8 mouse cellular contexts compared by ENCODE assay signal in genomic region chr1:119051192-119051937, GRCm38 (mm10). TPM values are rescaled to one million over a fixed set of nuclear protein-coding genes. Genes with fewer than 3 reads are reported as not detected.
DNase-seq lines count a peak whose midpoint lies in the region; ATAC-seq lines count a peak whose summit lies in the region.
"Had no signal": no experiment of that assay in that cellular context is flagged by ENCODE, and none has a peak within 500 bp of the region (broad histone marks: within the 10 kb centered on the region; RNA-seq: fewer than 3 reads in every experiment).

No protein-coding gene starts in this region.

- H3K4me1 ChIP-seq in forebrain, embryonic 13.5 days: peaks cover 77% of the 10 kb centered on the region
- H3K4me1 ChIP-seq in limb, embryonic 15.5 days: peaks cover 63% of the 10 kb centered on the region
- peaks cover 25% of the 10 kb centered on the region for H3K4me1 ChIP-seq in stomach, embryonic 14.5 days (ENCODE audit: control insufficient read depth, insufficient read depth, low read length)

- ATAC-seq in forebrain, embryonic 13.5 days: no peak
- ATAC-seq in limb, embryonic 15.5 days (ENCODE audit: insufficient number of reproducible peaks, low FRiP score, low TSS enrichment, low read depth): no peak
- no peak for ATAC-seq in stomach, embryonic 14.5 days (ENCODE audit: insufficient number of reproducible peaks, insufficient read depth, low FRiP score, low read depth)

- H3K9me3 ChIP-seq in forebrain, embryonic 13.5 days (replicated peaks): no peaks in the 10 kb centered on the region
- H3K9me3 ChIP-seq in limb, embryonic 15.5 days: no peaks in the 10 kb centered on the region
- no peaks in the 10 kb centered on the region for H3K9me3 ChIP-seq in stomach, embryonic 14.5 days (ENCODE audit: control insufficient read depth, low read depth, low read length)

- WGBS in forebrain, embryonic 13.5 days: 2% methylated on average over 21 of the region's 21 CpGs
- 3% methylated on average over 21 of the region's 21 CpGs for WGBS in limb, embryonic 15.5 days
- 3% methylated on average over 21 of the region's 21 CpGs for WGBS in stomach, embryonic 14.5 days

- peak overlapping the region; percentile 84 for H3K9ac ChIP-seq in forebrain, embryonic 13.5 days
- H3K9ac ChIP-seq in limb, embryonic 15.5 days: peak overlapping the region; percentile 68; the same call in 1 of the 2 replicates
- peak overlapping the region; percentile 57 for H3K9ac ChIP-seq in stomach, embryonic 14.5 days (replicated peaks; ENCODE audit: low read depth, low read length)

- peak overlapping the region; percentile 95 for H3K27ac ChIP-seq in forebrain, embryonic 13.5 days
- H3K27ac ChIP-seq in limb, embryonic 15.5 days: peak overlapping the region; percentile 99
- H3K27ac ChIP-seq in stomach, embryonic 14.5 days (ENCODE audit: low read length): peak overlapping the region; percentile 95; the same call in 1 of the 2 replicates

- DNase-seq in right cerebral cortex, postnatal 4 days: peak; percentile 9
- no peak for DNase-seq in right cerebral cortex, postnatal 25 days
- DNase-seq in cerebellum, adult 8-10 months: no peak
- DNase-seq in adrenal gland, adult 2 months: no peak

- H3K4me2 ChIP-seq in forebrain, embryonic 13.5 days: peak overlapping the region; percentile 91
- peak overlapping the region; percentile 84 for H3K4me2 ChIP-seq in limb, embryonic 15.5 days
- peak overlapping the region; percentile 88 for H3K4me2 ChIP-seq in stomach, embryonic 14.5 days (replicated peaks; ENCODE audit: low read depth, low read length)

- peak overlapping the region; percentile 59 for H3K4me3 ChIP-seq in forebrain, embryonic 13.5 days
- peak overlapping the region; percentile 70 for H3K4me3 ChIP-seq in limb, embryonic 15.5 days
- peak overlapping the region; percentile 55 for H3K4me3 ChIP-seq in stomach, embryonic 14.5 days (ENCODE audit: low read depth, low read length)

- H3K27me3 ChIP-seq in forebrain, embryonic 13.5 days: peaks cover 19% of the 10 kb centered on the region
- H3K27me3 ChIP-seq in limb, embryonic 15.5 days: no peaks in the 10 kb centered on the region
- H3K27me3 ChIP-seq in stomach, embryonic 14.5 days (ENCODE audit: control insufficient read depth, insufficient read depth, low read length): no peaks in the 10 kb centered on the region

- no peaks in the 10 kb centered on the region for H3K36me3 ChIP-seq in forebrain, embryonic 13.5 days (ENCODE audit: poor library complexity, severe bottlenecking)
- no peaks in the 10 kb centered on the region for H3K36me3 ChIP-seq in limb, embryonic 15.5 days
- no peaks in the 10 kb centered on the region for H3K36me3 ChIP-seq in stomach, embryonic 14.5 days (ENCODE audit: control insufficient read depth, insufficient read depth, low read length)

RNA-seq across cellular contexts. Expression of gene Gli2, which starts 2.1 kb away (rescaled TPM):
- 5.6 and 6.5 TPM in 2 replicates for polyA plus RNA-seq in forebrain, embryonic 13.5 days (2015; fragmentation: Nextera tagmentation; extraction: Ambion mirVana)
- polyA plus RNA-seq in limb, embryonic 15.5 days (2015; fragmentation: Nextera tagmentation; extraction: Ambion mirVana): 14.5 and 15.7 TPM in 2 replicates
- 15.6 and 18.5 TPM in 2 replicates for polyA plus RNA-seq in stomach, embryonic 14.5 days (2014; fragmentation: Nextera tagmentation; extraction: Ambion mirVana)
- 1 to 10 TPM; 1.0 to 1.5 TPM for total RNA-seq in adrenal gland, adult 2 months (2021)
- 1.2 and 1.6 TPM in 2 replicates for polyA plus RNA-seq in adrenal gland, adult 2 months (2012; rRNA removed)
- total RNA-seq: megakaryocyte-erythroid progenitor cell, adult 5-6 weeks had no signal
